In the genomic region with DNA sequence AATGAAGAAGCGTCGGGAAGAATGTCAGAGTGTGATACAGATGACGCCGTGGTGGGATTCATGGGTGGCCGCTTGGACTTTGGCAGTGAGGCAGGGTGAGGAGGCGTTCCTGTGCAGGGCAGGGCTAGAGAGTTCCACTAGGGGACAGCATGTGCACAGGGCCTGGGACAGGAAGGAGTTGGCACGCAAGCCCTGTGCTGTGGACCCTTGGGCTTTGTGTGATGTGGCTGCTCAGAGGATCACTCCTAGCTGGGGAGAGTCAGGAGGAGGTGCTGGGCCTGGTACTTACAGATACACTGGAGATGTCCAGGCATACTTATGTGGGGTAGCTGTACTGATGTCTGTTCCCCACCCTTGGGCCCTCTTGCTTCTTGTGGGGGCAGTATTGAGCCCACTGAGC, we compare ENCODE assay signal across 24 mouse cellular contexts. TPM values are rescaled to one million over a fixed set of nuclear protein-coding genes. Genes with fewer than 3 reads are reported as not detected.
DNase-seq lines count a peak whose midpoint lies in the region; ATAC-seq and TF ChIP-seq lines count a peak whose summit lies in the region.
"Had no signal": no experiment of that assay in that cellular context is flagged by ENCODE, and none has a peak within 500 bp of the region (broad histone marks: within the 10 kb centered on the region; RNA-seq: fewer than 3 reads in every experiment).

No protein-coding gene starts in this region.

- H3K4me2 ChIP-seq in hindbrain, embryonic 13.5 days: no peak overlapping the region
- no peak overlapping the region for H3K4me2 ChIP-seq in lung, embryonic 14.5 days
- H3K4me2 ChIP-seq: embryonic facial prominence, embryonic 15.5 days; forebrain, embryonic 13.5 days; intestine, embryonic 15.5 days had no signal

- WGBS in hindbrain, embryonic 13.5 days: 91% methylated on average over 7 of the region's 7 CpGs
- 90% methylated on average over 7 of the region's 7 CpGs for WGBS in hindbrain, embryonic 10.5 days
- WGBS in lung, embryonic 14.5 days: 89% methylated on average over 7 of the region's 7 CpGs

- H3K9ac ChIP-seq in hindbrain, embryonic 13.5 days: 0 out of 2 replicates have a peak overlapping the region, but pooled peaks have one; percentile 2
- no peak overlapping the region for H3K9ac ChIP-seq in lung, embryonic 14.5 days
- H3K9ac ChIP-seq: embryonic facial prominence, embryonic 15.5 days; forebrain, embryonic 13.5 days; intestine, embryonic 15.5 days had no signal

- no peak for ATAC-seq in hindbrain, embryonic 13.5 days (ENCODE audit: low FRiP score)
- no peak for ATAC-seq in lung, embryonic 14.5 days (ENCODE audit: insufficient read depth)
- 0 out of 2 replicates have a peak, but pooled peaks have one; percentile 28 for ATAC-seq in megakaryocyte-erythroid progenitor cell, adult 5-6 weeks (replicated peaks; ENCODE audit: low FRiP score, low TSS enrichment, poor library complexity, severe bottlenecking)
- ATAC-seq: intestine, embryonic 15.5 days had no signal

- no peaks in the 10 kb centered on the region for H3K27me3 ChIP-seq in hindbrain, embryonic 13.5 days
- H3K27me3 ChIP-seq in hindbrain, embryonic 10.5 days (ENCODE audit: insufficient read depth, poor library complexity, severe bottlenecking): peaks cover 14% of the 10 kb centered on the region
- no peaks in the 10 kb centered on the region for H3K27me3 ChIP-seq in lung, embryonic 14.5 days (ENCODE audit: insufficient read depth, low read length)
- H3K27me3 ChIP-seq: embryonic facial prominence, embryonic 15.5 days; forebrain, embryonic 13.5 days; intestine, embryonic 15.5 days had no signal

- H3K4me1 ChIP-seq in hindbrain, embryonic 13.5 days (replicated peaks): peaks cover 4% of the 10 kb centered on the region; the same call in 1 of the 2 replicates
- peaks cover 13% of the 10 kb centered on the region for H3K4me1 ChIP-seq in hindbrain, embryonic 10.5 days (replicated peaks)
- H3K4me1 ChIP-seq in lung, embryonic 14.5 days (ENCODE audit: insufficient read depth): no peaks in the 10 kb centered on the region
- no peaks in the 10 kb centered on the region for H3K4me1 ChIP-seq in embryonic fibroblast, embryonic 13.5 days (ENCODE audit: control insufficient read depth, insufficient read depth, low read length)
- H3K4me1 ChIP-seq: forebrain, embryonic 13.5 days; intestine, embryonic 15.5 days had no signal

- no peaks in the 10 kb centered on the region for H3K9me3 ChIP-seq in hindbrain, embryonic 13.5 days
- no peaks in the 10 kb centered on the region for H3K9me3 ChIP-seq in hindbrain, embryonic 10.5 days
- no peaks in the 10 kb centered on the region for H3K9me3 ChIP-seq in lung, embryonic 14.5 days (ENCODE audit: low read depth, low read length)
- H3K9me3 ChIP-seq: embryonic facial prominence, embryonic 15.5 days; forebrain, embryonic 13.5 days; heart, embryonic 10.5 days; intestine, embryonic 15.5 days had no signal

- H3K4me3 ChIP-seq in hindbrain, embryonic 13.5 days: no peak overlapping the region
- no peak overlapping the region for H3K4me3 ChIP-seq in hindbrain, embryonic 10.5 days
- H3K4me3 ChIP-seq in lung, embryonic 14.5 days (ENCODE audit: low read depth, low read length): no peak overlapping the region
- no peak overlapping the region for H3K4me3 ChIP-seq in embryonic fibroblast, embryonic 13.5 days (ENCODE audit: insufficient read depth, low read length)
- H3K4me3 ChIP-seq: embryonic facial prominence, embryonic 15.5 days; forebrain, embryonic 13.5 days; gastrocnemius, adult 2 months; heart, embryonic 10.5 days; intestine, embryonic 15.5 days had no signal

- DNase-seq in hindbrain, embryonic 10.5 days (ENCODE audit: low spot score): no peak
- DNase-seq in lung, embryonic 14.5 days: no peak
- DNase-seq in lung, postnatal 4 days: no peak
- DNase-seq in layer of hippocampus, adult 9-10 months (ENCODE audit: low spot score): no peak
- DNase-seq: adrenal gland, adult 2 months; adrenal gland, postnatal 25 days; cerebellum, adult 18-20 months; cerebellum, postnatal 10 days; embryo, embryonic 11 days; gastrocnemius, postnatal 25 days; heart, postnatal 10 days; heart, postnatal 4 days had no signal

- H3K36me3 ChIP-seq in hindbrain, embryonic 13.5 days: peaks cover 90% of the 10 kb centered on the region
- peaks cover 53% of the 10 kb centered on the region for H3K36me3 ChIP-seq in hindbrain, embryonic 10.5 days
- H3K36me3 ChIP-seq in lung, embryonic 14.5 days (ENCODE audit: insufficient read depth): peaks cover 95% of the 10 kb centered on the region

- TF ChIP-seq CTCF in lung, embryonic 14.5 days (IDR thresholded peaks at IDR 0.05; ENCODE audit: low read depth): 0 out of 2 replicates have a peak, but pooled peaks have one; percentile 23
- TF ChIP-seq CTCF in embryonic fibroblast, embryonic 13.5 days (IDR thresholded peaks at IDR 0.05; ENCODE audit: borderline replicate concordance, insufficient read depth, low read length): peak; percentile 15; the same call in 1 of the 2 replicates

- no peak for TF ChIP-seq POLR2A in embryonic fibroblast, embryonic 13.5 days (IDR thresholded peaks at IDR 0.05; ENCODE audit: low read depth, low read length)

- H3K27ac ChIP-seq in hindbrain, embryonic 13.5 days: no peak overlapping the region
- H3K27ac ChIP-seq in hindbrain, embryonic 10.5 days: no peak overlapping the region
- H3K27ac ChIP-seq in lung, embryonic 14.5 days (ENCODE audit: low read depth): no peak overlapping the region
- no peak overlapping the region for H3K27ac ChIP-seq in embryonic fibroblast, embryonic 13.5 days (ENCODE audit: insufficient read depth, low read length)
- H3K27ac ChIP-seq: embryonic facial prominence, embryonic 15.5 days; forebrain, embryonic 13.5 days; gastrocnemius, adult 2 months; heart, embryonic 10.5 days; intestine, embryonic 15.5 days had no signal

RNA-seq across cellular contexts. Expression of gene 4933428G20Rik, which starts 30.3 kb away (rescaled TPM):
- 0.96 and 1.2 TPM in 2 replicates for polyA plus RNA-seq in hindbrain, embryonic 13.5 days (2015; fragmentation: Nextera tagmentation; extraction: Ambion mirVana)
- polyA plus RNA-seq in hindbrain, embryonic 10.5 days (2016; fragmentation: Nextera tagmentation; extraction: Ambion mirVana): 0.59 and 0.66 TPM in 2 replicates
- 0.13 and 0.23 TPM in 2 replicates for polyA plus RNA-seq in lung, embryonic 14.5 days (2014; fragmentation: Nextera tagmentation; extraction: Ambion mirVana)
- polyA plus RNA-seq in embryonic fibroblast, embryonic 13.5 days (2011; ENCODE audit: insufficient read length, low read depth, missing spikeins): not detected in 2 replicates
- not detected in 2 replicates for total RNA-seq in megakaryocyte-erythroid progenitor cell, adult 5-6 weeks (2014; fragmentation: Nextera tagmentation)
- total RNA-seq in megakaryocyte-erythroid progenitor cell, adult 5-6 weeks (2017): not detected in 2 replicates
- total RNA-seq: adrenal gland, postnatal 25 days; common myeloid progenitor, adult 5-6 weeks; gastrocnemius, adult 2 months; gastrocnemius, postnatal 25 days; granulocyte monocyte progenitor cell, adult 5-6 weeks; heart, postnatal 10 days; heart, postnatal 4 days had no signal
- polyA plus RNA-seq: embryonic facial prominence, embryonic 11.5 days; heart, embryonic 14.5 days had no signal

RNA-seq across cellular contexts. Expression of gene Arhgap23, which starts 54.5 kb away (rescaled TPM):
- polyA plus RNA-seq in hindbrain, embryonic 13.5 days (2015; fragmentation: Nextera tagmentation; extraction: Ambion mirVana): 6.6 and 6.7 TPM in 2 replicates
- polyA plus RNA-seq in hindbrain, embryonic 10.5 days (2016; fragmentation: Nextera tagmentation; extraction: Ambion mirVana): 2.7 and 4.0 TPM in 2 replicates
- polyA plus RNA-seq in lung, embryonic 14.5 days (2014; fragmentation: Nextera tagmentation; extraction: Ambion mirVana): 7.0 and 7.9 TPM in 2 replicates
- 49.2 and 55.7 TPM in 2 replicates for polyA plus RNA-seq in embryonic fibroblast, embryonic 13.5 days (2011; ENCODE audit: insufficient read length, low read depth, missing spikeins)
- 18.4 and 22.3 TPM in 2 replicates for total RNA-seq in megakaryocyte-erythroid progenitor cell, adult 5-6 weeks (2014; fragmentation: Nextera tagmentation)
- 3.9 and 14.5 TPM in 2 replicates for total RNA-seq in megakaryocyte-erythroid progenitor cell, adult 5-6 weeks (2017)
